Mouse (Mus musculus) midbrain, embryonic 16.5 days (tissue): Measurements from ENCODE around the gene Rras. TPM values are rescaled to one million over a fixed set of nuclear protein-coding genes. Genes with fewer than 3 reads are reported as not detected.

ENCODE experiments used
- ATAC-seq: fragments of 200-750 bp; cut with Nextera tagmentation; 2 replicates; pipeline ENCODE4 v1.8.0; 2017; ENCODE audit warnings: moderate TSS enrichment
- H3K27ac ChIP-seq: fragments of 300-500 bp; sonication (generic); 2 replicates; pipeline ENCODE4 v1.5.1; 2014; ENCODE audit warnings: mild to moderate bottlenecking, low read length, mixed read lengths
- H3K27me3 ChIP-seq: fragments of 300-500 bp; sonication (generic); 2 replicates; pipeline ENCODE4 v1.6.1; 2014; ENCODE audit warnings: low read depth, low read length, mixed read lengths; ENCODE audit not compliant: control insufficient read depth, insufficient read depth
- H3K36me3 ChIP-seq: fragments of 300-500 bp; sonication (generic); 2 replicates; pipeline ENCODE4 v1.6.1; 2014; ENCODE audit warnings: mild to moderate bottlenecking, low read length, moderate library complexity, mixed read lengths; ENCODE audit not compliant: control insufficient read depth, insufficient read depth
- H3K4me1 ChIP-seq: fragments of 300-500 bp; sonication (generic); 2 replicates; pipeline ENCODE4 v1.6.1; 2014; ENCODE audit warnings: mild to moderate bottlenecking, low read length, mixed read lengths; ENCODE audit not compliant: control insufficient read depth, insufficient read depth
- H3K4me2 ChIP-seq: fragments of 300-500 bp; sonication (generic); 2 replicates; pipeline ENCODE4 v1.6.1; 2014; ENCODE audit warnings: mild to moderate bottlenecking, low read length, mixed read lengths
- H3K4me3 ChIP-seq: fragments of 300-500 bp; sonication (generic); 2 replicates; pipeline ENCODE4 v1.5.1; 2014; ENCODE audit warnings: low read depth, mild to moderate bottlenecking, low read length, moderate library complexity, mixed read lengths
- H3K9ac ChIP-seq: fragments of 300-500 bp; sonication (generic); 2 replicates; pipeline ENCODE4 v1.6.1; 2014; ENCODE audit warnings: low read depth, low read length, mixed read lengths
- H3K9me3 ChIP-seq: fragments of 300-500 bp; sonication (generic); replicated peaks from 2 replicates; pipeline ENCODE4 v1.6.1; 2014; ENCODE audit warnings: mild to moderate bottlenecking, low read length, mixed read lengths; ENCODE audit not compliant: control insufficient read depth, poor library complexity, severe bottlenecking
- WGBS: fragments of 180-500 bp; shearing (Covaris S2); extraction: QIAGEN DNeasy Blood & Tissue Kit; methylation state at CpG from one replicate; pipeline ENCODE4 v1.1.7; 2014; 5-methylcytosine and 5-hydroxymethylcytosine counted together
- polyA plus RNA-seq: library from polyadenylated mRNA; unstranded; fragments of >200 nt; fragmentation: Nextera tagmentation; extraction: Ambion mirVana; gene quantifications from 2 replicates; pipeline ENCODE4 v1.2.1, GENCODE M21; 2015

Rras gene
- polyA plus RNA-seq = 12.2 and 12.4 TPM in 2 replicates

- peak within 1 kb of the TSS; percentile 66 for H3K27ac ChIP-seq
- H3K36me3 ChIP-seq = peaks cover 7% of the 10 kb centered on the region
- peaks cover 23% of the 10 kb centered on the region for H3K4me1 ChIP-seq
- H3K27me3 ChIP-seq = no peaks in the 10 kb centered on the region
- H3K4me3 ChIP-seq = peak within 1 kb of the TSS; percentile 93
- ATAC-seq = peak; percentile 73
- peak within 1 kb of the TSS; percentile 71 for H3K9ac ChIP-seq
- 0% methylated on average over 36 of the region's 36 CpGs for WGBS
- no peaks in the 10 kb centered on the region for H3K9me3 ChIP-seq
- H3K4me2 ChIP-seq = peak within 1 kb of the TSS; percentile 94
Observed at GRCm38 (mm10) chr7:45017242-45018061, at the start of gene Rras. Gene Rras (plus strand): TSS chr7:45017961.

DNA sequence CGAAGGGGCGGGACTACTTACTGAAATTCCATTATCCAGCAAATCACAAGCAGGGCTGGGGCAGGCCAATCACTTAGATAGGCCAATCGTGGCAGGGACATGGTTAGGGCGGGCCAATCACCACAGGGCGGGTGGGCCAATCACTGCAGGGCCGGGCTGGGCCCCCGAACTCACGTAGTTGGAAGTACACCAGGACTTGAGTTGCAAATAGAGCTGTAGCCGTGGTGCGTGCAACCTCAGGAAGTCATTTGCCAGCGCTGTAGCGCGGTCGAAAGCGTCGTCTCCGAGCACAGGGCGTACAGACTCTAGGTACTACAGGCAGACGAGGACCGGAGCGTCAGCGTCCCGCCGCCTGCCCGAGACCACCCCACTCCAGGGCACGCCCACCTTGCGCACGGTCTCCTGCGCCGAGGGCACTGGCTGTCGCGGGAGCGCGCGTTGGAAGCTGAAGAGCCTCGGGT is 47.5 kb upstream of the Rras start:
- WGBS = under 1% methylated on average over 36 of the region's 36 CpGs
- peak; percentile 95 for ATAC-seq

DNA sequence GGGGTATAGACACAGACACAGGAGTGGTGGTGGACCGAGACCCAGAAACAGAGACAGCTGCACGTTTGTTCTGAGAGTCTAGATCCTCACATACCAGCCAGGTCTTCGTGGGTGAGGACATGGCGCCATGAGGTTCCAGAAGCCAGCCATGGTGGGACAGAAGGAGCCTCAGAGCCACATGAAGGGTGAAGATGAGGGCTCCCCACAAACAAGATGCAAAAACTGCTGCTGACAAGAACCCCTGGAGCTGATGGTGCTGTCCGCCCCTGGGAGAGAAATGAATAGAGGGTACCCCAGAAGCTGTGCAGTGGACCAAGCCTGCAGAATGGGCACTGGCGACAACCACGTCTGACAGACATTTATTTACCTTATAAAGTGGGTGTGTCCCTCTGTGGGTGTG is 46.6 kb upstream of the Rras start:
- Histone ChIP-seq H3K36me3 (peaks cover 7% of the 10 kb centered on the region; the same call in 1 of the 2 replicates), H3K9ac (peak overlapping the region; percentile 43), H3K27ac (peak overlapping the region; percentile 71), H3K9me3 (no peaks in the 10 kb centered on the region), H3K4me2 (peak overlapping the region; percentile 63), H3K27me3 (no peaks in the 10 kb centered on the region), H3K4me3 (peak overlapping the region; percentile 56), H3K4me1 (peaks cover 34% of the 10 kb centered on the region)
- no peak for ATAC-seq
- 68% methylated on average over 7 of the region's 7 CpGs for WGBS

More for the DNA sequence above, 47.5 kb upstream of the Rras start:
- peak overlapping the region; percentile 71 for H3K27ac ChIP-seq
- no peaks in the 10 kb centered on the region for H3K27me3 ChIP-seq
- peak overlapping the region; percentile 63 for H3K4me2 ChIP-seq
- H3K9ac ChIP-seq = peak overlapping the region; percentile 43
- no peaks in the 10 kb centered on the region for H3K9me3 ChIP-seq
- H3K36me3 ChIP-seq = peaks cover 14% of the 10 kb centered on the region; the same call in 1 of the 2 replicates
- peaks cover 33% of the 10 kb centered on the region for H3K4me1 ChIP-seq
- H3K4me3 ChIP-seq = peak overlapping the region; percentile 56

GRCm38 (mm10) chr7:44973415-44974130 is 44.2 kb upstream of the Rras start:
- Histone ChIP-seq H3K27me3 (no peaks in the 10 kb centered on the region), H3K9me3 (no peaks in the 10 kb centered on the region), H3K9ac (peak overlapping the region; percentile 73), H3K36me3 (peaks cover 15% of the 10 kb centered on the region), H3K4me2 (peak overlapping the region; percentile 87), H3K4me3 (peak overlapping the region; percentile 47), H3K4me1 (peaks cover 34% of the 10 kb centered on the region), H3K27ac (peak overlapping the region; percentile 95)
- no peak for ATAC-seq
- 23% methylated on average over 14 of the region's 14 CpGs for WGBS

DNA sequence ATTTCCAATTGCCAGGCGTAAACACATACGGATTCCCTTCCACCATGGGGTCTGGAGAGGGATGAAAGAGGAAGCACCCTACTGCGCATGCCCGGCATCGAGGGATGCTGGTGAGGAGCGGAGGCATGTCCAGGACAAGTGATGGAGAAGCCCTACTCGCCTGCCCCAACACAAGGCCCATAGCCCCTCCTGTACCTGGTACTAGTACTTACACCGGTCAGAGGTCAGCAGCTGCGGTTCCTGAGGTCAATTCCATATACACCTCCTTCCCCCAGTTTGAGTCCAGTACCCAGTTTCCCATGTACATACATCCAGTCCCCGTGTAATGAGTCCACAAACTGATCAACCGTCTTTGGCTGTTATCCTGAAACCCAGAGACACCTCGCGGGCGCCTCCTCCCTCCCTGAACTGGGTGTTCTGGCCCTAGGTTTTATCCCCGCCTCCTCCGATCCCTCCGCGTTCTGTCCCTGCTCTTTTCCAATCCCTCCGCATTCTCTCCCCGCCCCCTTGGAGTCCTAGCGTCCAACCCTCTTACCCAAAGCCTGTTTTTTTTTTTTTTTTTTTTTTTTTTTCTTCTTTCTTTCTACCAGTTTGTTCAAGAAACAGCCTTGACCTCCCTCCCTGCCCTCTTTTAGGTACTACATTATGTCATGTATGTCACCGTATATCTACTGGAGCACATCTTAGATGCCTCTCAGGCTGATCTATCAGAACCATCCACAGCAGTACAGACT is 43.2 kb upstream of the Rras start, which contains the start of gene Cpt1c:
Gene Cpt1c, minus strand, starts transcription at position 469 of the 734 bp plus-strand sequence.
- Histone ChIP-seq H3K4me3 (peak within 1 kb of the TSS; percentile 47), H3K4me1 (peaks cover 34% of the 10 kb centered on the region), H3K36me3 (peaks cover 24% of the 10 kb centered on the region), H3K27ac (peak within 1 kb of the TSS; percentile 95), H3K9ac (peak within 1 kb of the TSS; percentile 73), H3K4me2 (peak within 1 kb of the TSS; percentile 87), H3K27me3 (no peaks in the 10 kb centered on the region), H3K9me3 (no peaks in the 10 kb centered on the region)
- under 1% methylated on average over 22 of the region's 22 CpGs for WGBS
- ATAC-seq = peak; percentile 52

- H3K4me1 ChIP-seq = peaks cover 34% of the 10 kb centered on the region
- H3K4me3 ChIP-seq = peak overlapping the region; percentile 47
- peak overlapping the region; percentile 95 for H3K27ac ChIP-seq
- no peaks in the 10 kb centered on the region for H3K27me3 ChIP-seq
- WGBS = 16% methylated on average over 6 of the region's 6 CpGs
- peaks cover 24% of the 10 kb centered on the region for H3K36me3 ChIP-seq
- peak overlapping the region; percentile 33; the same call in 1 of the 2 replicates for H3K9ac ChIP-seq
- H3K9me3 ChIP-seq = no peaks in the 10 kb centered on the region
- ATAC-seq = no peak
- H3K4me2 ChIP-seq = peak overlapping the region; percentile 87
Observed at GRCm38 (mm10) chr7:44975117-44975419, 42.7 kb upstream of the Rras start.

GRCm38 (mm10) chr7:44978300-44978699 is 39.5 kb upstream of the Rras start:
- Histone ChIP-seq H3K9me3 (no peaks in the 10 kb centered on the region), H3K4me2 (no peak overlapping the region), H3K27ac (no peak overlapping the region), H3K9ac (no peak overlapping the region), H3K36me3 (peaks cover 42% of the 10 kb centered on the region), H3K4me1 (peaks cover 11% of the 10 kb centered on the region), H3K27me3 (no peaks in the 10 kb centered on the region), H3K4me3 (no peak overlapping the region)
- 99% methylated on average over 3 of the region's 3 CpGs for WGBS
- ATAC-seq = no peak

GRCm38 (mm10) chr7:44981539-44981938 is 36.2 kb upstream of the Rras start:
- ATAC-seq = no peak
- WGBS = 95% methylated on average over 8 of the region's 8 CpGs

More at GRCm38 (mm10) chr7:44981539-44981938, 36.2 kb upstream of the Rras start:
- Histone ChIP-seq H3K27me3 (no peaks in the 10 kb centered on the region), H3K4me1 (peaks cover 20% of the 10 kb centered on the region), H3K4me2 (no peak overlapping the region), H3K9ac (no peak overlapping the region), H3K9me3 (no peaks in the 10 kb centered on the region), H3K36me3 (peaks cover 42% of the 10 kb centered on the region), H3K27ac (no peak overlapping the region), H3K4me3 (no peak overlapping the region)
